Comparison of ENCODE assay signal across 26 mouse cellular contexts in genomic region chr4:41089189-41089588, GRCm38 (mm10). TPM values are rescaled to one million over a fixed set of nuclear protein-coding genes. Genes with fewer than 3 reads are reported as not detected.
A peak's percentile ranks its signal among the peaks of the same experiment; 100 is the strongest.
DNase-seq lines count a peak whose midpoint lies in the region; ATAC-seq and TF ChIP-seq lines count a peak whose summit lies in the region.
"Had no signal": no experiment of that assay in that cellular context is flagged by ENCODE, and none has a peak within 500 bp of the region (broad histone marks: within the 10 kb centered on the region; RNA-seq: fewer than 3 reads in every experiment).

No protein-coding gene starts in this region.

- peaks cover 3% of the 10 kb centered on the region; the same call in 1 of the 2 replicates for H3K9me3 ChIP-seq in erythroblast, embryonic 14.5 days (ENCODE audit: control insufficient read depth, low read length)
- H3K9me3 ChIP-seq in E14TG2a.4 (ENCODE audit: low read length): no peaks in the 10 kb centered on the region
- no peaks in the 10 kb centered on the region for H3K9me3 ChIP-seq in liver, embryonic 15.5 days (replicated peaks)
- no peaks in the 10 kb centered on the region for H3K9me3 ChIP-seq in stomach, embryonic 16.5 days (replicated peaks; ENCODE audit: control insufficient read depth, low read length)
- H3K9me3 ChIP-seq: embryonic facial prominence, embryonic 12.5 days; forebrain, embryonic 10.5 days; heart, embryonic 12.5 days; hindbrain, embryonic 10.5 days; hindbrain, embryonic 15.5 days had no signal

- no peaks in the 10 kb centered on the region for H3K27me3 ChIP-seq in erythroblast, embryonic 14.5 days (ENCODE audit: control insufficient read depth)
- peaks cover 18% of the 10 kb centered on the region for H3K27me3 ChIP-seq in E14TG2a.4 (ENCODE audit: insufficient read depth, low read length)
- H3K27me3 ChIP-seq in liver, embryonic 15.5 days: 0 out of 2 replicates have a peak, but pooled peaks cover 4% of the 10 kb centered on the region
- H3K27me3 ChIP-seq in stomach, embryonic 16.5 days (ENCODE audit: control insufficient read depth, insufficient read depth, low read length): no peaks in the 10 kb centered on the region; the same call in 1 of the 2 replicates
- H3K27me3 ChIP-seq: embryonic facial prominence, embryonic 12.5 days; hindbrain, embryonic 15.5 days had no signal

- peak overlapping the region; percentile 96 for H3K27ac ChIP-seq in liver, embryonic 15.5 days (replicated peaks)
- H3K27ac ChIP-seq in stomach, embryonic 16.5 days (ENCODE audit: low read length): peak overlapping the region; percentile 61
- H3K27ac ChIP-seq: embryonic facial prominence, embryonic 12.5 days; forebrain, embryonic 10.5 days; gastrocnemius, adult 2 months; hindbrain, embryonic 10.5 days; hindbrain, embryonic 15.5 days had no signal

- peaks cover 92% of the 10 kb centered on the region for H3K4me1 ChIP-seq in erythroblast, embryonic 14.5 days (ENCODE audit: control insufficient read depth)
- H3K4me1 ChIP-seq in E14TG2a.4 (replicated peaks; ENCODE audit: low read depth, low read length): peaks cover 79% of the 10 kb centered on the region
- H3K4me1 ChIP-seq in liver, embryonic 15.5 days (replicated peaks): peaks cover 81% of the 10 kb centered on the region
- peaks cover 7% of the 10 kb centered on the region; the same call in 1 of the 2 replicates for H3K4me1 ChIP-seq in stomach, embryonic 16.5 days (ENCODE audit: control insufficient read depth, insufficient read depth, low read length)
- H3K4me1 ChIP-seq: embryonic facial prominence, embryonic 12.5 days; hindbrain, embryonic 15.5 days had no signal

- H3K4me3 ChIP-seq in erythroblast, embryonic 14.5 days (replicated peaks): peak overlapping the region; percentile 16
- 0 out of 2 replicates have a peak overlapping the region, but pooled peaks have one; percentile 13 for H3K4me3 ChIP-seq in E14TG2a.4 (replicated peaks; ENCODE audit: low read length)
- H3K4me3 ChIP-seq in liver, embryonic 15.5 days (replicated peaks): no peak overlapping the region
- no peak overlapping the region for H3K4me3 ChIP-seq in stomach, embryonic 16.5 days (replicated peaks; ENCODE audit: low read length)
- H3K4me3 ChIP-seq: embryonic facial prominence, embryonic 12.5 days; forebrain, embryonic 10.5 days; gastrocnemius, adult 2 months; heart, embryonic 12.5 days; hindbrain, embryonic 10.5 days; hindbrain, embryonic 15.5 days had no signal

- TF ChIP-seq CTCF in E14TG2a.4 (conservative IDR thresholded peaks at IDR 0.05; ENCODE audit: low read length): no peak

- ATAC-seq in erythroblast, adult 5-6 weeks (replicated peaks; ENCODE audit: low FRiP score, poor library complexity, severe bottlenecking): no peak
- ATAC-seq in liver, embryonic 15.5 days (ENCODE audit: insufficient read depth): no peak
- ATAC-seq in stomach, embryonic 16.5 days (ENCODE audit: insufficient read depth, low FRiP score): no peak
- ATAC-seq: forebrain, embryonic 14.5 days had no signal

- no peak overlapping the region for H3K9ac ChIP-seq in liver, embryonic 15.5 days
- H3K9ac ChIP-seq in stomach, embryonic 16.5 days (ENCODE audit: low read length): no peak overlapping the region
- H3K9ac ChIP-seq: embryonic facial prominence, embryonic 12.5 days; heart, embryonic 12.5 days; hindbrain, embryonic 15.5 days had no signal

- H3K4me2 ChIP-seq in liver, embryonic 15.5 days: peak overlapping the region; percentile 45
- no peak overlapping the region for H3K4me2 ChIP-seq in stomach, embryonic 16.5 days (ENCODE audit: low read depth, low read length)
- H3K4me2 ChIP-seq: embryonic facial prominence, embryonic 12.5 days; heart, embryonic 12.5 days; hindbrain, embryonic 15.5 days had no signal

- H3K36me3 ChIP-seq in erythroblast, embryonic 14.5 days (ENCODE audit: control insufficient read depth): peaks cover 33% of the 10 kb centered on the region
- H3K36me3 ChIP-seq in E14TG2a.4 (ENCODE audit: insufficient read depth, low read length): peaks cover 12% of the 10 kb centered on the region
- H3K36me3 ChIP-seq in liver, embryonic 15.5 days (replicated peaks): peaks cover 12% of the 10 kb centered on the region; the same call in 1 of the 2 replicates
- H3K36me3 ChIP-seq in stomach, embryonic 16.5 days (ENCODE audit: control insufficient read depth, insufficient read depth, low read length): no peaks in the 10 kb centered on the region
- H3K36me3 ChIP-seq: embryonic facial prominence, embryonic 12.5 days; forebrain, embryonic 10.5 days; heart, embryonic 12.5 days; hindbrain, embryonic 10.5 days; hindbrain, embryonic 15.5 days had no signal

- WGBS in liver, embryonic 15.5 days (ENCODE audit: insufficient replicate concordance): 63% methylated on average over 4 of the region's 4 CpGs
- 75% methylated on average over 4 of the region's 4 CpGs for WGBS in stomach, embryonic 16.5 days

- DNase-seq in right cerebral cortex, postnatal 14 days: no peak
- no peak for DNase-seq in urinary bladder, postnatal 36 days (ENCODE audit: low spot score in 2 of 2)
- DNase-seq: adrenal gland, adult 8-10 months; adrenal gland, postnatal 36 days; cerebellum, adult 2 months; cerebellum, postnatal 10 days; embryo, embryonic 11 days; gastrocnemius, adult 2 months; gastrocnemius, postnatal 25 days had no signal

RNA-seq across cellular contexts. Expression of gene Aqp3, which starts 8.8 kb away (rescaled TPM):
- polyA plus RNA-seq in erythroblast, embryonic 14.5 days (2012): 3.0 and 4.8 TPM in 2 replicates
- not detected in 2 replicates for total RNA-seq in erythroblast, adult 5-6 weeks (2015; ENCODE audit: low replicate concordance)
- not detected in 2 replicates for total RNA-seq in erythroblast, adult 5-6 weeks (2017; ENCODE audit: low replicate concordance)
- polyA plus RNA-seq in liver, embryonic 15.5 days (2015; fragmentation: Nextera tagmentation; extraction: Ambion mirVana): 12.3 and 12.8 TPM in 2 replicates
- 101 and 127 TPM in 2 replicates for polyA plus RNA-seq in stomach, embryonic 16.5 days (2015; fragmentation: Nextera tagmentation; extraction: Ambion mirVana)
- total RNA-seq: common myeloid progenitor, adult 5-6 weeks; gastrocnemius, adult 2 months; gastrocnemius, postnatal 25 days; granulocyte monocyte progenitor cell, adult 5-6 weeks; heart, adult 8-10 months; heart, postnatal 25 days had no signal
- polyA plus RNA-seq: forebrain, embryonic 14.5 days had no signal

RNA-seq across cellular contexts. Expression of gene Nol6, which starts 35.1 kb away (rescaled TPM):
- polyA plus RNA-seq in erythroblast, embryonic 14.5 days (2012): 1.3 and 1.6 TPM in 2 replicates
- total RNA-seq in erythroblast, adult 5-6 weeks (2015; ENCODE audit: low replicate concordance): 1.9 and 2.9 TPM in 2 replicates
- 4.8 and 10.7 TPM in 2 replicates for total RNA-seq in erythroblast, adult 5-6 weeks (2017; ENCODE audit: low replicate concordance)
- 9.2 and 9.7 TPM in 2 replicates for polyA plus RNA-seq in liver, embryonic 15.5 days (2015; fragmentation: Nextera tagmentation; extraction: Ambion mirVana)
- 24.2 and 27.1 TPM in 2 replicates for polyA plus RNA-seq in stomach, embryonic 16.5 days (2015; fragmentation: Nextera tagmentation; extraction: Ambion mirVana)

RNA-seq across cellular contexts. Expression of gene Aqp7, which starts 41.2 kb away (rescaled TPM):
- not detected in 2 replicates for polyA plus RNA-seq in erythroblast, embryonic 14.5 days (2012)
- total RNA-seq in erythroblast, adult 5-6 weeks (2015; ENCODE audit: low replicate concordance): not detected in 2 replicates
- not detected in 2 replicates for total RNA-seq in erythroblast, adult 5-6 weeks (2017; ENCODE audit: low replicate concordance)
- polyA plus RNA-seq in liver, embryonic 15.5 days (2015; fragmentation: Nextera tagmentation; extraction: Ambion mirVana): 0.79 and 1.2 TPM in 2 replicates
- 0.40 and 0.45 TPM in 2 replicates for polyA plus RNA-seq in stomach, embryonic 16.5 days (2015; fragmentation: Nextera tagmentation; extraction: Ambion mirVana)
- total RNA-seq: common myeloid progenitor, adult 5-6 weeks; ES-E14; granulocyte monocyte progenitor cell, adult 5-6 weeks had no signal
- polyA plus RNA-seq: C2C12; cerebellum, adult 2 months; embryonic facial prominence, embryonic 12.5 days; forebrain, embryonic 14.5 days; heart, embryonic 12.5 days; hindbrain, embryonic 10.5 days; hindbrain, embryonic 15.5 days had no signal

RNA-seq across cellular contexts. Expression of gene Ube2r2, which starts 46.4 kb away (rescaled TPM):
- polyA plus RNA-seq in erythroblast, embryonic 14.5 days (2012): 15.9 and 16.5 TPM in 2 replicates
- total RNA-seq in erythroblast, adult 5-6 weeks (2015; ENCODE audit: low replicate concordance): 229 and 299 TPM in 2 replicates
- 275 and 350 TPM in 2 replicates for total RNA-seq in erythroblast, adult 5-6 weeks (2017; ENCODE audit: low replicate concordance)
- 45.4 and 47.8 TPM in 2 replicates for polyA plus RNA-seq in liver, embryonic 15.5 days (2015; fragmentation: Nextera tagmentation; extraction: Ambion mirVana)
- 54.7 and 59.9 TPM in 2 replicates for polyA plus RNA-seq in stomach, embryonic 16.5 days (2015; fragmentation: Nextera tagmentation; extraction: Ambion mirVana)

Comparison
In these comparisons a context has a peak if more than half of its experiments do, and no peak if none do; other contexts are left out.
1. H3K4me3 ChIP-seq: peak in erythroblast, embryonic 14.5 days (single experiment) and E14TG2a.4 (single experiment); none in liver, embryonic 15.5 days (single experiment) and stomach, embryonic 16.5 days (single experiment).